Mouse (Mus musculus) lung, adult 2 months (tissue): ENCODE data around the gene Entpd6.

Experiments
- CTCF ChIP-seq: fragments of 200-500 bp; IDR thresholded peaks from 2 replicates; pipeline ENCODE4 v1.5.1; 2011; ENCODE audit warnings: mild to moderate bottlenecking, low read length, control low read depth; ENCODE audit not compliant: insufficient read depth
- POLR2A ChIP-seq: fragments of 200-500 bp; IDR thresholded peaks from 2 replicates; pipeline ENCODE4 v1.6.1; 2011; ENCODE audit warnings: low read depth, mild to moderate bottlenecking, control low read depth, low read length, borderline replicate concordance; ENCODE audit errors: extremely low read depth

DNA sequence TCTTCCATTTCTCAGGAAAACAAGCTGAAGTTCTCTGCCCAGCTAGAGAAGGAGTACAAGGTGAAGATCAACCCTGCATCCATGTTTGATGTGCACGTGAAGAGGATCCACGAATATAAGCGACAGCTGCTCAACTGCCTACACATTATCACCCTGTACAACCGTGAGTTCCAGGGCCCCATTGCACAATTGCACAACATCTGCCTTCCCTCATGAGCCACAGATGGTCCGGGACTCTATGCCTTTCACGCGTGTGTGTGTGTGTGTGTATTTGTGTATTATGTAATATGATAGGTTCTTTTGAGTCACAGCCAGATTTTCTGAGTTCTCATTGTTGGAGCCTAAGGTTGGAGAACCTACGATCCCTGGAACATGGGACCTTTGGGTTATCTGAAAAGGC is 71.9 kb downstream of the Entpd6 start:
- TF ChIP-seq CTCF, result no peak
- TF ChIP-seq POLR2A, result no peak
